Mouse (Mus musculus): ENCODE measurements at regions not wholly inside any gene's neighbourhood (a gene's known extent, or its start where the extent isn't known, plus 50 kb on each side); places are given as distances from the start of the nearest gene placed in this dataset.
A peak's percentile ranks its signal among the peaks of the same experiment; 100 is the strongest.

DNA sequence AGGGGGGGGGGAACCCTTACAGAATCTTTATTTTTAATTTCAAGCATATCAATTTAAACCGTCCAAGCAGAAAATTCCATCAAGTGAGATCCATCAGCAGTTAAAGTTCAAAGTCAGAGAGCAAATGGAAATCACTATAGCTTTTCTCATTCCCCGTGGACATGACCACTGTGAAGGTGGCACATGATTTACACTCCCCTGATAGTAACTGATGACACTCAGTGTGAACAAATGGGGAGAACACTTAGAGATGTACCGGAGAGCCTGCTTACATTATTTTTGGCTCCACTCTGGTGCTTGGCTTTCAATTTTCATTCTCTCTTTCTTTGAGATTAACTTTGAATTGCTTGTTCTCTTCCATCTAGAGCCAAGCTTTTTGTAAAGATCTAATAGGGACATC is 140.0 kb downstream of the Gm11146 start:
- DNase-seq (ENCODE audit: extremely low spot score in 1 of 2, low spot score in 1 of 2): no peak

DNA sequence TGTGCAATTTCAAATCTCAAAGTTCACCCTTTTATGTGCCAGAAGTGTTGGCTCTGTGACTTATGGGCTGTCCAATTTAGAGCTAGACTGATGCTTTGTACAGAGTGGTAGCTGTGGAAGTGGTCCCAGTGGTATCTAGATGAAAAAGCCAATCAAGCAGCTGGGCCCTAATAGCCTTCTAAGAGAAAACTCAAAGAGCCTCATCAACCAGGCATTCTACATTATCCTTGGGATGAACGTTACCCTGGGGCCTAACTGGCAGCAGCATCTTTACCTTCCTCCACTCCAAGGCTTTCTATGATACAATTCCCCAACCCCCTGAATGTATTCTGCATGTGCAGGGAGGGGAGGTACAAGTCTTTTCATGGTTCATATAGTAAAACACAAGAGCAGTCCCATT is 140.4 kb downstream of the Gm11146 start:
- no peak for DNase-seq (ENCODE audit: extremely low spot score in 1 of 2, low spot score in 1 of 2)

DNA sequence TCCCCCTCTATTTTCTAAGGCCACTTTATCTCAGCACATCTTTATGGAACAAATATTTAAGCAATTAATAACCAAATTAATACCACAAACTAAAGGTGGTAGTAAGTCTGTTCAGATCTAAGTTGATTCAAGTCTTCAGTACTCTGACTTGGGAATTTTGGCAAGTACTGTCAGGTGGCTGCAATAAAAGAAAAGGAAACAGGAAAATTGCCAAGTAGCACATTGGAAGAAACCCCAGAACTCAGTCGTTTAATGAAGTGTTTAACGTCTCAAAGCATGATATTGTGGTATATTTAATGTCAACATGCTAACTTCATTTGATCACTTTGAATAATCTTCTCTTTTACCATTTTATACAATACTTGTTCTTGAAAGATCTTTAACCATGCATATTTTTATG is 142.2 kb downstream of the Gm11146 start:
- no peak for DNase-seq (ENCODE audit: extremely low spot score in 1 of 2, low spot score in 1 of 2)

DNA sequence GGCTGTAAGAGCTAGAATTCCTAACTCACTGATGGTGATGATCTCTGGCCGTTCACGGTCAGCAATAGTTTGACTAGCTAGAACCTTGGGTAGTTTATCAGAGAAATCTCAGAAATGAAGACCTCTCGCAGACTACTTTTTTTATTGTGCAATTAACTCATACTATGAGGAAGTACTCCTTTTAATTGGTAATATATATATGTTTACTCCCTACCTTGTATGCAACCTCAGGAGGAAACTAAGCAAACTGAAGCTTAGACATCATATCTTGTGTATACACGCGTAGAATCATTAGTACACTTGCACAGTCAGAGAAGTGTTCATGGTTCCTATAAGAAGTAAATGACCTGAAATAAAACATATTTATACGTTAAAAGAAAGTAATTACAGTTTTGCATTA is 157.2 kb downstream of the Gm11146 start:
- no peak for DNase-seq (ENCODE audit: extremely low spot score in 1 of 2, low spot score in 1 of 2)

DNA sequence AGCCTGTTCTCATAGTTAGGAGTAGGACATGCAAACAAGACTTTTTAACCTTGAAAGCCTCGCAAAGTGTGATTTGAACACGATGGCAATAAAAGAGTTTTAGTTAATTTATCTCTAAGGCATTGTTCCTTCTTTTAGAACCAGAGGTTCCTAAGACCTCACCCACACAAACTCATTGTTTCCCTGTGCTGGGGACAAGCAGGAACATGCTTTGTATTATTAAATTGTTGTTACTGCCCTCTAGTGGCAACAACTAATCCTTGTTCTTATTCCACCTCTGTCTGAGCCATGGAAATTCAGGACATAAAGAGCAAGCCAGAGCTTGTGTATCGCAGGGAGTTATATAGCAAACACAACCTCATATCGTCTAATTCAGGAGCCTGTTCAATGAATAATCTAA is 157.9 kb downstream of the Gm11146 start:
- peak; percentile 17 to 86 for DNase-seq (ENCODE audit: extremely low spot score in 1 of 2, low spot score in 1 of 2)

DNA sequence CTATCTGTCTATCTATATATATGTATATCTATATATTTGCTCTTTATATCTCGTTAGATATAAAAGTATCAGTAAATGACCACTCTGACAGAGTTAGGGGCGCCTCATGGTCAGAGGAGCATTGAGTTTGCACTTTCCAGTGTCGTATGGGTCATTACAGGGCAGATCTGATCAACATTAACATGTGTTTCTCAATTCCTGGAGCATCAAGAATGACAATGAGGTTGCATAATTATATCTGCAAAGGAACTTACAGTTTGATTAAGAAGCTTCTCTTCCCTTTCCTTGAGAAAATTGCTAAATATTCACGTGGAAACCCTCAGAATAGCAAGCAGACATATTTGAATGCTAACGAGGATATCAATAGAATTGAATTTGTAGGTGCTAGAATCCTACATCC is 158.6 kb downstream of the Gm11146 start:
- DNase-seq (ENCODE audit: extremely low spot score in 1 of 2, low spot score in 1 of 2): no peak

DNA sequence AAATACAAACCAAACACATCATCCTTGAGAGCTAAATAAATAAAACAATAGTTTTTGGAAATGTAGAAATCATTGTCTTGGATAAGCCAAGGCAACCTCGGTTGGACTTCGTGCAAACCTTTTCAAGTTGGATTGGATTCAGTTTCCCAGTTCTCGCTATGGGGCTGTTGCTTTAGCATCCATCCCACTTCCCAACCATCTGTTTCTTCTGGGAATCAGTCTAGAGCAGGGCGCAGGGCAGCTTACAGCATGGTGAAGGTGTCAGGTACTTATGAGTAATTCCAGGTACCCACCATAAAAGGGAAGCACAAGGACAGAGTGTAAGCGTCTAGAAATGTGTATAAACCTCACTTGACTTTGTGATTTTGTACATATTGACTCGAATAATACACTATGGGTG is 159.0 kb downstream of the Gm11146 start:
- DNase-seq (ENCODE audit: extremely low spot score in 1 of 2, low spot score in 1 of 2): no peak

DNA sequence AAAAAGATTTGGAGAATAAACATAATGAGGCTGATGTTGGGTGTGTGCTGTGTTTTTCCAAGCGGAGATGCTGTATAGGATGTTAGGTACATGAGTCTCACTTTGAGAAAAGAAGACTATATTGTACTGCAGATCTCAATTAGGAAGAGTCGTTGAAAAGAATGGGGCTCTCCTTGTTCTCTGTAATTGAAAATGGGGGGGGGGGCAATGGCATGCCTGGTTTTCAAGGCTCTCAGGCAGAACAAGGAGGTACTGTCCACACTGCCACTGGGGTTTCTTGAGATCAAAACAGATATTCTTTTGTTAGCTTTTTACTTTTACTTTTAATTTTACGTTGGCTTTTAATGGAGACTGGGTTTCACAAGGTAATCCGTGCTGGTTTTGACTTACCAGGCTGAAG is 170.5 kb downstream of the Gm11146 start:
- no peak for DNase-seq (ENCODE audit: extremely low spot score in 1 of 2, low spot score in 1 of 2)

DNA sequence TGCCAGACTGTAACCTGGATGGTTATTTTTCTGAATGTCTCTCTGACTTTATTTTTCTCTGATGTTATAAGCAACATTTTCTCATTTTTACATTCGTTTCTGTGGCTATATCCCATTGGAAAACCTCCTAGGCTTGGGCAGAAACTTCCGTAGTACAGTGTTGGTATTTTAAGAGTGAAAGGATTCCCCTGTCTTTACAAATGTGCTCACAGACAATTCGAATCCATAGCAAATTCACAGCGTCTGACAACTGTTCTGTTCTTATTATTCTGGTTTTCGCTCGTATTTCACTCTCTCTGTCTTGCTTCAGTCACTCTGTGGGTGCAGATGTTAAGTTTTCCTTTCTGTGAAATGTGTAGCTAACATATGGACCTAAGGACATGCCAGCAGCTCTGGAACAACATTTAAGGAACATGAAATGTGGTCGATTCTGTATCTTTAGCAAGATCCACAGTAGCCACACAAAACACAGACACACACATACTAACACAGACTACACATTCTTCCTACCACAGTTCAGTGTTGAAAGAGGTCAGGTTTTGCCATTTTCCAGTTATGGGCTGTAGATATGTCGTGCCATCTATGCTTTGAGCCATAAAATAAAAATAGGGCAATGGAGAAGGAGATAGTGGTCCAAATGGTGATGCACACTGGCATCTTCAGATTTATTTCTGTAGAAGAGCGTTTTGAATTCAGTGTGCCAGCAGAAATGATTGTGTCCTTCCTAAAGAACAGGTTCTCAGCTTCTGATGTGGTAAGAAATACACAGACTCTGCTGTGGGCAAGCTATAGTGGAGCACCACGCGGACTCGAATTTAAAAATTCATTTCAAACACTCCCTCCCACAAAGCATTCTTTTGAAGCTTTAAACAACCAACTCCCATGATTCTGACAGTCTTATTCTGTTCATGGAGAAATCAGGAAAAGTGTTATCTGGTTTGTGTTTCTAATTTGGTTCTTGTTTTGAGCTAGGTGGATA is 179.2 kb downstream of the Gm11146 start:
- peak; percentile 24 to 51 for DNase-seq (ENCODE audit: extremely low spot score in 1 of 2, low spot score in 1 of 2)

DNA sequence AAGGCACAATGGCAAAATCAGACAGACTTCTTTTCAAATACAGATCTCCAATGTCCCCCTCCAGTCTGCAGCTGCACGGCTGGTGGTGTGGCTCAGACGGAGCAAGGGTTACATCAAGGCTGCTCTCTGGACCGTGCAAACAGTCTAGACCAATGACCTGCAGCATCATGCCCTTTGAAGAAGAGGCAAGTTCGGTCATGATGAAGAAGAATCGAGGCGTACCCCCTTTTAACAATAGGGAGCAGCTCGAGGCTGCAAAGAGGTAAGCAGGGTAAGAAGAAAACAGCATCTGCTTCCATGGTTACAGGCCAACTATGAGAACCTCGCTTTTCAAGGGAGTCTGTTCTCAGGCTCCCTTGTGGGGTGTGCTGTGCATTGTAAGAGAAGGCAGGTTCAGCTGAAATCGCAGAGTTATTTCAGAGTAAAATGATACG is 180.3 kb downstream of the Gm11146 start:
- peak; percentile 24 to 53 for DNase-seq (ENCODE audit: extremely low spot score in 1 of 2, low spot score in 1 of 2)

DNA sequence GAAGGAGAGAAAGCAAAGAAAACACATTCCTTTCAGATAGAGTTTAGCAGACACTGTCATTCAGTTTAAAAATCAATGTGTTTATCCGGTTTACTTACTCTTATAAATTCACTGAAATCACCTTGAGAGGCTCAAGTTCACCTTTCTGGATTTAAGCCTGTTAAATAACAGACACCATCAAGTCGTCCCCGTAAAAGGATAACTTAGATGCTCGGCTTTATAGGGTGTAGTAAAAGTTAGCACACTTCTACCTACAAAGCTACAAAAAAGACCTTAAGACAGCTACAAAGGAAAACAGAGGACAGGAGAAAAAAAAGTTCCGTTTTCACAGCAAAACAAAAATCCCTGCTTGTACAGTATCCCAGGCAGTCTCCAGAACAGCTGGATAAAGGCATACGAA is 180.9 kb downstream of the Gm11146 start:
- DNase-seq (ENCODE audit: extremely low spot score in 1 of 2, low spot score in 1 of 2): no peak

DNA sequence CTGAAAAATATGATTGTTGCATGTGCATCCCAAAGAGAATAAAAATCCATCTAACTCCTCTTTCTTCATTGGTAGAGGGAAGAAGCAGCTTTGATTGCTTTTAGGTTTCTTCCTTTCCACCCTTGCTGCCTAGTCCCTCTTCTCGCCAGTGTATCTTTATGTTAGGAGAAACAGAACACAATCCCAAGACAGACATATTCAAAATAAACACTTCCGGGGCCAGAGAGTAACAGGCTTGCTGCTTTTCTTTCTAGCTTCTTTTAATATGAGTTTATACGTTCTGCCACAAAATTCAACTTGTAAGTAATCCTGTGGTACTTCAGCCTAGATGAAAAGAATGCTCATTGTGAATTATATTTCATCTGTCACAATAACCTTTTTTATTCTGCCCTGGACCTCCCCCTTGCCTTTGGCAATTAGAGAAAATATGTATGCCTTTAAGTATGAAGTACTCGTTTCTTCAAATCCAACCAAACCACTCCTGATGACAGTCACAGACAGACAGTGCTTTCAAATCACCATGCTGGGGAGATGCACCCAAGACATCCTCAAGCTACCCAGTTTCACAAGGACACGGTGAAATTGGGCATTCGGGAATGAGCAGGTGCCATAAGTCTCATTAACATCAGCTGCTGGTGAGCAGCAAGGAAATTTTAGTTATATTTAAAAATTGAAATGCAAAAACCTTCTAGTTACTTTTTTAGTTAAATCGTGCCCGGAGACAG is 181.6 kb downstream of the Gm11146 start:
- DNase-seq (ENCODE audit: extremely low spot score in 1 of 2, low spot score in 1 of 2): peak in 1 of 2 experiments; percentile 40

DNA sequence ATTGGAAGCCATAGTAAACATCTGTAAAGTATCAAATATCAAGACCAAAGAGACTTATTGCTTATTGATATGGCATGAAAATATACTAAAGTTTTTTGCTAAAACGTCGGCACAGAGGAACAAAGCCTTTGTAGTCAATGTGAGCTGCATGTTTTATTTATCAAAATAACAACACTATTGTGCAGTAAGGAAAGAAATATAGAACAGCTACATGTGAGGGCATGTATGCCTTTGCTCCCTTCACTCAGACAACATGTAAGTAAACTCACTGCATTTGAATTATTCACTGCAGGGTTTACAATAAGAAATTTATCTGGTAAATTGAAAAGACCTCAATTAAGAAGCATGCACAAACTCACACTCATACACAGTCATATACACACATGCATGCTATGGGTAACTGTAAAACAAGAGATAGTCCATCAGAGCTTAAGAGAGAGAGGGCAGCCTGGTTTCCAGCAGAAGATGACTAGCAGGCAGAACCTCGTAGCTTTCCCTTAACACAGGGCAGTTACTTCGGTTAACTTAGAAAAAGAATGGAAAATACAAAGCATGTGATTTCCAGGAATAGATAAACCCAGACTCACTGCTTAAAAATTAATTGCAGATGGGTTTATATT is 182.7 kb downstream of the Gm11146 start:
- DNase-seq (ENCODE audit: extremely low spot score in 1 of 2, low spot score in 1 of 2): peak in 1 of 2 experiments; percentile 35

DNA sequence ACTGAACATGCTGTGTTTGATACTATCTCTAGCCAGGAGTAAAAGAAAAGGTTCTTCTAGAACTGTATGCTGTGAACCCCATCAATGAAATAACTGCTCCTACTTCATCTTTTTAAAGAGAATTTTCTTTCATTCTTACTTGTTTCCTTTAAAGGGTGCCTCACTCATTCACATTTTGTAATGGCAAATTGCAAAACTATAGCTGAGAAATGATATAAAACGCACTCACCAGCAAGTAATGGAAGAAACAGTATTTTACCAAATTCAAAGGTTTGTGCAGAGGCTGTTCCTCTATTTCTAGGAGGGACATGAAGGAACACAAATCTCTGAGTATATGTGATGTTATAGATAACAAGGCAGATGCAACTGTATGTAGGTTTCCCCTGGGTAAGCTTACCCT is 183.4 kb downstream of the Gm11146 start:
- no peak for DNase-seq (ENCODE audit: extremely low spot score in 1 of 2, low spot score in 1 of 2)

DNA sequence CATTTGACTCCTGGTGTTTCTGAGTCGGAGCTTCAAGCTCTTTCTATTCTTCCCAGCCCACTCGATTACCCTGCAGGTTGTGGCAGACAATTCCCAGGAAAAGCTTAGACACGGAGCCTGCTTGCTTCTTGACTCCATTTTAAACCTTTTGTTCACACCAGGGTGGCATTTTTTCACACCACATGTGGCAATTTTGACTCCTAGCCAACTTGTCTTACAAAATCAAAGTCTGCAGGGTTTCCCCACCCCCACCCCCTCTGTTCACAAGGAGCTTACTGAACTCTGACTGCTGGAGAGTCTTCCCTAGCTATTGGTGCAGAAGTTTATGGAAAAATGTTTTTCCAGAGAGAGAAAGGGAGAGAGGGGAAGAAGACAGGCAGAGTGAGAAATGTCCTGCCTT is 184.1 kb downstream of the Gm11146 start:
- peak; percentile 50 to 68 for DNase-seq (ENCODE audit: extremely low spot score in 1 of 2, low spot score in 1 of 2)

DNA sequence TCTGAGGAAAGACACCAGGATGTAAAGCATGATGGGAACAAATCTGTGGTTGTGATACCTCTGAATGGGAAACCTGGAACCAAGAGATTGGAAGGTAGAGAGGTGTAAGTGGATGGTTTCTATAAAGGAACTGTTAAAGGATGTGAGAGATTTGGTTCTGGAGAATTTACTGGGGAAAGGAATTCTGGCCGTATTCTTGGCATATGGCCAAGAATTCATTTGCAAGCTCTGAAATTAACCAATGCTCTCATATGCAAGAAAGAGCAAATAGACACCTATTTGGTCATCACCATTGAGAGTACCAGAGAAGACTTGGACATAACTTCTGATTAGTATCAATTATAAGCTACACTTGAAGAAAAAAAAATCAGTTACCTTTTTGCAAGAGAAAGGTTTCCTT is 187.3 kb downstream of the Gm11146 start:
- DNase-seq (ENCODE audit: extremely low spot score in 1 of 2, low spot score in 1 of 2): no peak

DNA sequence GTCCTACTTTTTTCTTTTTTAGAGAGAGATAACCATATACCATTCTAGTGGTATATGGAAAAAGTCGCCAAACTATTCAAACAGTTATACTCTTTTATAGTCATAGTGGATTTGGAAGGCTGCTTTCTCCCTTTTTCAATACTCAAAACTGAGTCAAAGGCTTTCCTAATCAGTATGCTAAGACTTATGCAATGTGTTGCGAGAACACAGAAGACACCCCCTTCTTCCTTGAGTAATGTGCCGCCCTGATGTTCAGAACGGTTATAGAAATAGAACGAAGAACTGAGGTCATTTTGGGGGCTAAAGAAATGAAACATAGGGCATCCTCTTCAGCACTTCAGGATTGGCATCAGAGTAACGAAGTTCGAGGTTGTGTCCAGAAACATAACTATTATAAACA is 192.7 kb downstream of the Gm11146 start:
- no peak for DNase-seq (ENCODE audit: extremely low spot score in 1 of 2, low spot score in 1 of 2)

DNA sequence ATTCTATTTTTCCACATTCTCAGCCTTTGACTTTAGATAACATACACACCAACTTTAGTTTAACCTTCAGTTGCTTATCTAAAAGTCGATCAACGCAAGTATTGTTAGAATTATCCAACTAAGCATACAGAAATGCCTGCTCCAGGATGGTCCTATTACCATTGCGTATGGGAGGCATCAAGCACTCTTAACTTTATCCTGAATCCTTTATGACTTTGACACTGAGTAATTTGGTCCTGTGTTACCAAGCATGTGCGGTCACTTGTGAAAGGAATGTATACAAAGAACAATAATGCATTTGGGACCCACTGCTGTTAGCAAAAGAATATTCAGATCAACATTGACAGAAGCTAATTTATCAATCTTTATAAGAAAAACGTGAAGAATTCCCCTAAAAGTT is 194.9 kb downstream of the Gm11146 start:
- no peak for DNase-seq (ENCODE audit: extremely low spot score in 1 of 2, low spot score in 1 of 2)

DNA sequence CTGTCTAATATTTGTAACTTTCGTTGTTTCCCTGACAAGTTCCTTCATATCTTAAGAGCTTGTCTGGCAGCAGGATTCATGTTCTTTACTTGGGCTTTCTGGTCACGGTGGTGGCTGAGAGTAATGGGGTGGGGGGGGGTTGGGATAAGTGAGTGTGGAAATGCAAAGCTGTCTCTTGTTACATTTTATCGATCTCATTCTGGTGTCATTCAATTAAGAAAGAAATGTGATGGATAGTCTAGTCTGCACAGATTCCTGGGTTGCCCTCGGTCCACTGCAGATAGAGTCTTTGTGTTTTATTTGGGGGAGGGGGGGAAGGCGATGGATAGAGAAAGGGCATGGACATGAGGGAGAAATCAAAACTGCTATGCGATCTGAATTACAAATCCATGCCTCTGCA is 196.0 kb downstream of the Gm11146 start:
- DNase-seq (ENCODE audit: extremely low spot score in 1 of 2, low spot score in 1 of 2): no peak

DNA sequence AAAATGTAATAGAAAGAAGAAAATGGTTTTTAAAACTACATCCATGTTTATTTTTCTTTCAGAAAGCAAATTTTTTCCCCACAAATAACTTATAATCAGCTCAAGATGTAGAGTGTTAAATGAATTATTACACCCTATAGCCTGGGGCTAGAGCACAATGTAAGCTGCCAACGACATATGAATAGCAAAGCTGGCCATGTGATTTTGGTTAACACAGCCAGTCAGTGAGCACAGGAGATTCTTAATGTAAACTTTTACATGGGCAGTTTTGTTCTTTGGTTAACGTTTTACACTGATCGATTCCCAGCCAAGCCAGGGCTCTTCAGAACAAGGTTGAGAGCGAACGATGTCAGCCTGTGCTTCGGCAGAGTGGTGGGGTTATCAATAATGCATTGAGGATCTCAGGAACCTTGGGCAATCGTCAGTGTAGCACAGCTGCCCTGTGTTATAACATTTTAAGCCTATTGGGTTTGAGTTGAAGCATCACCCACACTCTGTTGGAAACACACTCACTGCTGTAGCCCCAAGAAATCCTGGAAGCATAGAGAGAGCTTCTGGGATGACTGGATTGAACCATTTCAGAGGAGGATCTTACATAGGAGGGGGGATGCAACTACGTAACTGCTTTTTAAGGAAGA is 196.6 kb downstream of the Gm11146 start:
- DNase-seq (ENCODE audit: extremely low spot score in 1 of 2, low spot score in 1 of 2): no peak

DNA sequence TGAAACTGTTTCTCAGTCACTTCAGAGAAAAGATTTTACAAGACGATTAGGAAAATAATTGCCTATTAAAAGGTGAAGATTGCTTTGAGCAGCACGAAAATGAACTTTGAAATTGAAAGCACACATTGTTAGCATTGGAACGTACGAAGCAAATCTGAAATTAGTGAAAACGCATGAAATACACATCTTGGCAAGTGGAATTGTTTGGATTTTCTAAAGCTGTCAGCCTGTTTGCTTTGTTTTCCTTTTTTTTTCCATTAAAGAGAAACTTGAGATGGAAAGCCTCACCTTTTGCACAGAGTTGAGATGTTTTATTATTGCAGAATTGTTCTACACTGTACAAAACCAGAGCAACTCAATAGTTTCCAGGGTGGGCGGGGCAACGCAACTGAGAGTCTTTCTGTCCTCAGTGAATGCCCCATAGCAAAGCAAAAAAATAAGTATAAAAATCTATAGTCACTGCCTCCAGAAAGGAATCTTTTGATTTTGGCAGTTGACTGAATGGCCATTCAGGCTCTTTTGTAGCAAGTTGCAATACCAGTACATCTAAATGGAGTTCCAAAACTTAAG is 199.1 kb downstream of the Gm11146 start:
- no peak for DNase-seq (ENCODE audit: extremely low spot score in 1 of 2, low spot score in 1 of 2)

All from frontal cortex, adult 2 months (tissue).